Mouse (Mus musculus) heart, adult 2 months (tissue): ENCODE measurements around the gene D3Ertd254e.

Experiments
- CTCF ChIP-seq: fragments of 200-600 bp; IDR thresholded peaks from 2 replicates; pipeline ENCODE4 v1.8.1; 2022; ENCODE audit warnings: antibody characterized with exemption, mild to moderate bottlenecking, moderate library complexity
- EP300 ChIP-seq: fragments of 200-500 bp; IDR thresholded peaks from 2 replicates; pipeline ENCODE4 v1.6.1; 2011; ENCODE audit warnings: low read depth, low read length, control low read depth; ENCODE audit not compliant: insufficient read depth
- POLR2A ChIP-seq: fragments of 200-500 bp; IDR thresholded peaks from 2 replicates; pipeline ENCODE4 v1.6.1; 2011; ENCODE audit warnings: mild to moderate bottlenecking, low read depth, low read length, control low read depth; ENCODE audit not compliant: insufficient read depth

DNA sequence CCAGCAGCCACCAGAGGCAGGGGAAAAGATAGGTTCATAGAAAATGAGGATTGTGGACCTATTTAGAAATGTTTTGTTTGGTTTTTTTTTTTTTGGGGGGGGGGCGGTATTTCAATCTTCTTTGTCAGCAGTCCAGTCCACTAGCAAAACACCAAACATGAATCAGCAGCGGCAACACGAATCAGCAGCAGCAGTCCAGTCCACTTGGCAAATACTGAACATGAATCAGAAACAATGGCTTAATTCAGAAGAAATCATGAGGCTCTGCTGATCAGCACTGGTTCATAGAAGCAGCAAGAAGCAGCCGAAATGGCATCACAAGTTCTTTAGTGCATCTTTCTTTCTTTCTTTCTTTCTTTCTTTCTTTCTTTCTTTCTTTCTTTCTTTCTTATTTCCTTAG is 34.7 kb upstream of the D3Ertd254e start:
- no peak for TF ChIP-seq POLR2A
- no peak for TF ChIP-seq CTCF
- no peak for TF ChIP-seq EP300
